Mouse (Mus musculus) adrenal gland, postnatal 4 days (tissue): ENCODE data around the gene Rps6kl1. TPM values are rescaled to one million over a fixed set of nuclear protein-coding genes. Genes with fewer than 3 reads are reported as not detected.

Source experiments
- DNase-seq, 2 experiments: peaks; one replicate each; pipeline ENCODE4 v3.0.0; 2021 to 2022; ENCODE audit warnings: low spot score in 2 of 2, mixed read lengths in 2 of 2
- total RNA-seq, 2 experiments: library from RNA; stranded (reverse); gene quantifications; 2 replicates each; pipeline ENCODE4 v1.2.3; 2021

The Rps6kl1 gene
- total RNA-seq, 2 experiments from 2014 or later, result 3.6 to 3.9 TPM

DNA sequence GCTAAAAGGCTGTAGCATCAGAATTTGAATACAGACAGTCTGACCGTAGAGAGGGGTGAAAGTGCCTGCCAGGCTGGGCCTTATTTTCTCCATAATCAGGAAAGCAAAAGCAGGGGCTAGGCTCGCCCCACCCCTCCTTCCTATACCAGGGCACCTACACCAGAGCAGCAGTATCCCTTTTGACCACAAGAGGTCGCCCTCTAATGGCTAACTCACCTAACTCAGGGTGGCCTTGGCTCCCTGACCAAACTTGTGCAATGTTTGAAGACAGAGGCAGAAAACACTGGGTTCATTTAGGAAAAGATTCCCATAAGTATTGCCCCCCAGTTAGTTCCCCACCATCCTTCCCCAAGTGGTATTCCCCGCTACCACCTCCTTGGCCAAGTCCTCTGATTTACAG is 8.3 kb downstream of the Rps6kl1 start:
- DNase-seq, result peak; percentile 54 to 75

DNA sequence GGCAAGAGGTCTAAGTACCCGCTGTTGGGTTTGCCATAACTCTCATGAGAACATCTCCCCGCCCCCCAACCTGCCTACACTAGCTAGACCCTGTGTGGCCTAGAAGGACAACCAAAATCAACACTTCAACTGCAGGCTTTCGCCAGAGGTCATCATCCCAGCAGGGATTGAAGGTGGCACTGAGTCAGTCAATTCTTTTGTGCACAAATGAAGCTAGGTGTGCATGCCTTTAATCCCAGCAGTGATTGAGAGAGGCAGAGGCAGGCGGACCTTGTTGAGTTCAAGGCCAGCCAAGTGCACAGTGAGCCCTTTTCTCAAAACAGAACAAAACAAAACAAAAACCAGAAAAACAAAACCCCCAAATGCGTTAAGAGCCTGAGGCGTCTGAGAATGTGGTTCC is 10.0 kb downstream of the Rps6kl1 start:
- DNase-seq, result no peak

DNA sequence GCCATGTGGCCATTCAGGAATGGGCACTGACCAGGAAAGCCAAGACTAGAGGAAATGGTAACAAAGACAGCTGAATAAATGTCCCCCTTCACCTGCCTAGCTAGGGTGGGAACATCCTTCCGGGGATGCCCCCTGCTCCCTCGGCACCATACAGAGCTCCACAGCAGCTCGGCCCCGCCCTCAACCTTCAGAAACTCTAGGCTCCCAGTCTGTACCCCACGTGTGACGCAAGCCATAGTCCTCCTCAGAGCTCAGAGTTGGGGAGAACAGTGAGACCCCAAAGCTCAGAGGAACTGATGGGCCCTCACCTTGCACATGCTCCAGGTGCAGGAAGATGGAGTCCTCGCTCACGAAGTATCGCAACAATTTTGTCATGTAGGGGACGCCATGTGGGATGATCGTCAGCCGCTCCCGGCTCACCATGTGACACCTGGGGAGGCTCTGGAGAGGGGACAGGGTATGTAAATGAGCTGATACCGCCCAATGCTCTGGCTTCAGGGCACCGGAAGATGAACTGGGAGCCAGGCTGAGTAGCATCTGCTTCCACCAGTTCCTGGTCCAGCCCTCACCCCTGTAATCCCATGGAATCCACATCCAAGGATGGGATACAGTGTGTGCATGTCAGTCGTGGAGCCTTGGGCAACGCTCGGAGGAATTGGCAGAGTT is 10.9 kb downstream of the Rps6kl1 start:
- no peak for DNase-seq

DNA sequence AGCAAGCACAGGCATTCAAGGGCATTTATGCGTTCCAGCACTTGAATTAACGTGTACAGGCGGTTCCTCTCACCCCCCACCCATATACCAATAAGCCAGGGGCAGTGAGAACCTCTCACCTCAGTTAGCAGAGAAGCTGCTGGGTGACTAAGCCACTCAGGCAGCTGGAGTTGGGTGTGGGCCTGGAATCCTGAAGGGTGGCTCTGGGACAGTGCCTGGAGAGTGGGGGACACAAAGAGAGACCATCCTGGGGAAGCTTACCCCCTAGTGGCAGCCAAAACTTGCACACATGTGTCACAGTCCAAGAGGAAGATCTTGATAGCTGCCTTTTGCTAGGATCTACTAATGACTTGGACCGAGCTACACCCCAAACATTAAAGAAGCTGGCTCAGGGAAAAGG is 14.4 kb downstream of the Rps6kl1 start:
- no peak for DNase-seq

DNA sequence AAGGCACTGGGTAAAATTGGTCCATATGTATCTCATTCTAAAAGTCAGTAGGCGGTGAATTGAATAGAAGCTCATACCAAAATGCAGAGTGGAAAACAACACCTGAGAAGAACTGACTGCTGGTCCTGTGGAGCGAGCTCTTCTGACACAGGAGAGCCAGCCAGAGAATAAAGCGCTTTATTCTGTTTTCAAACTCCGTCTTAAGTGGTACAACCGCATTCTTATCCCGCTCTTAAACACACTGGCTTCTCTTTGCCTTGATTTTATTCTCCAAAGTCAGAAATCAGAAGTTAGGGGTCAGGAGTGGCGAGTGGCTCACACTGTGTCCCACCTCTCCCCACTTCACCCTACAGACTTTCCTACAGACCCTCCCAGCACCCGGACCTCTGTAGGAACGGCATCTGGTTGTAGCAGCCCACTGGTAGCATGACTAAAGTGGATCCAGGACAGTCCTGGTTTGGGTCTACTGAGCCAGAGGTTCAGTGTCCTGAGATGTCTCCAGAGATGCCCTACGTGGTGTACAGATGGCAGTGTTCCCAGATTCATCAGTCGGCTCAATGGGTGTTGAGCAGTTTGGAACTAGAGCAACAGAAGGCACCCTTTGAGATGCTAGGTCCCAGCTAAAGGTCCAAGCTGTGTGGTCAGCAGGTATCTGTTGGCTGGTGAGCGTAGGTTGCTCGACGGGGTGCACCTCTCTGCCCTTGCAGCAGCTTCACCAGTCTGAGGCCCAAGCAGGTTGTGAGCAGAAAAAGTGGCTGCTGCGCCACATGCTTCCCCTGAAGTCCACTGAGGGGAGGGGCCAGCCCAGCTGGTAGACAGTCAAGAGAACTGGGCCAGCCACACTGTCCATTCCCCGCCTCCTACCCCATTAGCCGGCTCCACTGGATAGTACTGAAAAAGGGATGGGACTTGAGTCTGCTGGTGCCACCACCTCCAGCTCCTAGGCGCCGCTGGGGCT is 15.3 kb downstream of the Rps6kl1 start:
- DNase-seq, result no peak

DNA sequence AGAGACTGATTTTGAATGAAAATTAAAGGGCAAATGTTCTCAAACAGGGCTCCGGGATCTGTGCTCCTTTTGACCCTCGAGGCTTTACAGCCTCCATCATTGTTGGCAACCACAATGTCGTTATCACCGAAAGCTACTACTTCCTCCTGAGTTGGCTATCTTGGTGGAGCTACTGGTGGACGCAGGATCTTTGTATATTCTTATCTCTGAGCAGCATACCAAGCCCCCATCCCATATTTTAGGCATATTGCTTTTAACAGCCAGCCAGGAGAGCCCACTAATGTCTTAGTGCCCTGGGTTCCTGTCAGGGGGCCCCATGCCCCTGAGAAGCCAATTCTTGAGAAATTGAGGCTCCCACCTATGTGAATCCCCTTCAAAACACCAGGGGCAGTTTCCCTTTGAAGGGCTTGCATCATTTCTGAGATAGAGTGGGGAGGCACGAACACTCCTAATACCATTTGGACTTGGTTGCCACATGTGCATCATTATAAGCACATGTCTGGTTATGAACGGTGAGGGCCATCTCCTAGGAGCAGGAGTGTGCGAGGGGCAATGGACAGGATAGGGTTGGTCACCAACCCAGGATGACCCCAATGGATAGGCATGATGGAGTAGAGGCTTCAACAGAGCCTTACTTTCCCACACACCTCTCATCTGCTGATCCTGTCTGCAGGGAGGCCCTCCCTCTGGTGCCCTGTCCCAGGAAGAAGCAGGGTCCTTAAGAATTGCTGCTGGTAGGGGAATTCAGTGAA is 16.8 kb downstream of the Rps6kl1 start:
- DNase-seq, result no peak

DNA sequence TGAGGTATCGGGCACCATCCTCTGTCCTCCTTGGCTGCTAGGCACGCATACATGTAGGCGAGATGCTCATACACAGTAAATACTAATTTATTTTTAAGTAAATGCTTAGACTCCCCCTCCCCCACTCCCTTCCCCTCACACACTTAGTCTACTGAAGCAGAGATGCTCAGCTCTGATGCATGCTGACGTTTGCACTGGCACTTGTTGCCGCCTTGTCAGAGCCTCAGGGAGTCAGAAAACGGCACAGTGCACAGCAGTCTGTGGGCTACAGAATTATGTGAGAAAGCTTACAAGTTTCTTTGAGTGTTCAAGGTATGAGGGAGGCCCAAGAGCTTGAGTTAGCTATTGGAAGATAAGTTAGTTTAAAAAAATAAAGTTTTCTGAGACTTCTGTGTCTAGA is 19.7 kb downstream of the Rps6kl1 start:
- DNase-seq, result no peak

DNA sequence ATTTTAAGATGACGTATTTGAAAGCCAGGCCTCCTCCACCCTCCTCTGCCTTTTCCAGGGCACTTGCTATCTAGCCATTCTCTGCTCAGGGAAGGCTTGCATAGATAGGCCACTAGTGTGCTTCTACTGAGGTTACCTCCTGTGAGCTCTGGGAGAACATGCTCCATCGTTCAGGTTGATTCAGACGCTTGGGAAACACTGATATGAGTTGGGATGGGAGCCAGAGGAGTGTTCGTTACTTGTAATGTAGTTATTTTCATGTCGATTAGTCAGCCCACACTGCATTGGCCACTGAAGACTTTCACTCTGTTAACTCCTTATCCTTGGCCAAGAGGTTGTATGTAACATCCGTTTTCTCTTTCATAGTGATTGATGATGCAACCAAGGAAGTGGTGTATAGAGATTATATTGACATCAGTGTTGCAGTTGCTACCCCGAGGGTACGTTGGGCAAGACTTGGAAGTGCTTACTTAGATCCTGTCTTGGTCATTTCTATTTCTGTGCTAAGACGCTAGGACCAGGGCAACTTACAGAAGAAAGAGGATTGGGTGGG is 21.6 kb downstream of the Rps6kl1 start:
- DNase-seq, result no peak

DNA sequence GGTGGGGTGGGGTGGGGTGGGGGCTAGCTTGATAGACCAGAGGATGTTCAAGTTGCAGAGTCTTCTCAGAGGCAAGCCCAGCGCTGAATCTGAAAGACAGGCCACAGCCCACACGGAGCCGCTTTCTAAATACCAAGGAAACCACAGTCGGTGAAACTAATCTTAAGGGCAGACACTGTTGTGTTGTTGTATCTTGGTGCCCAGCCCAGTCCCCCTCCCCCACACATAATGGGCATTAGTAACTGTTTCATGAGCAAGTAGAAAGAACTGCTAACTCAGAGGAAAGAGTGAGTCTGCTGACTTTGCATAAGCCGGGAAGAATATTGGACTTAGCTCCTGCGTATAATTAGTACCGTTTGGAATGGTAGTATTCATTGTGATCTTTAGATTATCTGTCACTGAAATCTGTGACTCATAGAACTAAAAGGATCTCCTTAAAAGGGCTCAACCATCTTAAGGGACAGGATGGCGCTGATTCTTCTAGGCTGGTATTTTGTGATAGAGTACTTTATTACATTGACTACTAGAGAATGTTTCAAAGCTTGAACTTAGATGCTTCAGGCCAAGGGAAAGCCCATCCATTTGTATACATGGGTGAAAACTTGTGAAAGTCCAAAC is 24.0 kb downstream of the Rps6kl1 start:
- DNase-seq, result no peak

DNA sequence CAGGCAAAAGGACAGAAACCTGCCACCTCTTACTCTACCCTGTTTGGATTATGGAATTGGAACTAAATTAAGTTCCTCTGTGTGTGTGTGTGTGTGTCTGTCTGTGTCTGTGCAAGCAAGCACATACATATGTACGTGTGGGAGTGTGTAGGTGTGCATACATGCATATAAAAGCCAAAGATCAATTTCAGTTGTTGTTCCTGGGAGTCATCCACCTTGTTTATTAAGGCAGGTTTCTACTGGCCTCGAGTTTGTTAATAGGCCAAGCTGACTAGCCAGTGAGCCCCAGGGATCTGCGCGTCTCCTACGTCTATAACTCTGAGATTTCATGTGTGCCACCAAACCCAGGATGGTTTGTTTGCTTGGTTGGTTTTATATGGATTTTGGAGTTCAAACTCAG is 26.3 kb downstream of the Rps6kl1 start:
- no peak for DNase-seq

DNA sequence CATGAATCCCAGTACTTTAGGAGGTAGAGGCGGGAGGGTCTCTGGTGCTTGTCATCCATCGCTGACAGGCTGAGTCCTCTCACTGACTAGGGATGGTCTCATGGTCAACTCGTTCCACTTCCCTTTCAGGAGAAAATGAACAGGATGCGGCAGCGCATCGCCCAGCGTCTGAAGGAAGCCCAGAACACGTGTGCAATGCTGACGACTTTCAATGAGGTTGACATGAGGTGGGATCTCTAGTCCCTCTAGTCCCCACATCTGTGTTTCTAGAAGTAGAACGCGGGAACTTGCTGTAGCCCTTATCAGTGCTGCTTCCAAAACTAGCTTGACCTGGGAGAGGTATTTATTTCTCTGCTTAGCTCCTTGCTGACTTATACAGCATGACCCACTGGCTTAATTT is 27.4 kb downstream of the Rps6kl1 start:
- DNase-seq, result no peak

DNA sequence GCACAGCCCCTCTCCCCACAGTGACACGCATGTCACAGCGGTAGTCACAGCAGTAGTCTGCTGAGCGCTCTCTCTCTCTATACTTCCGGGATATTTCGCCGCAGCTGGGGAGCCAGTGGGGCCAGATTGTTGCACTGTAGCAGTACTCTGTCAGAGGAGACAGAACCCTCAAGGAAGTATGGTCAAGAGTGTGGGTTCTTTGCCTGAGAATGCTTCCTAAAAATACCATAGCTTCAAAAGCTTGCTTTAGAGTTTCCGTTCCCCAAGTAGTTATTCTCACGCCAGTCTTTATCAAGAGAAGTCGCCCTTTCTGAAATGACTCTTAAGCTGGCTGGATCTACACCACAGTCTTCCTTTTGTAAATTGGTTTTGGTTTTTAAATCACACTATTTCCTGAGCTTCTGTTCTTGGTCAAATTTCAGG is 27.9 kb downstream of the Rps6kl1 start:
- DNase-seq, result no peak

DNA sequence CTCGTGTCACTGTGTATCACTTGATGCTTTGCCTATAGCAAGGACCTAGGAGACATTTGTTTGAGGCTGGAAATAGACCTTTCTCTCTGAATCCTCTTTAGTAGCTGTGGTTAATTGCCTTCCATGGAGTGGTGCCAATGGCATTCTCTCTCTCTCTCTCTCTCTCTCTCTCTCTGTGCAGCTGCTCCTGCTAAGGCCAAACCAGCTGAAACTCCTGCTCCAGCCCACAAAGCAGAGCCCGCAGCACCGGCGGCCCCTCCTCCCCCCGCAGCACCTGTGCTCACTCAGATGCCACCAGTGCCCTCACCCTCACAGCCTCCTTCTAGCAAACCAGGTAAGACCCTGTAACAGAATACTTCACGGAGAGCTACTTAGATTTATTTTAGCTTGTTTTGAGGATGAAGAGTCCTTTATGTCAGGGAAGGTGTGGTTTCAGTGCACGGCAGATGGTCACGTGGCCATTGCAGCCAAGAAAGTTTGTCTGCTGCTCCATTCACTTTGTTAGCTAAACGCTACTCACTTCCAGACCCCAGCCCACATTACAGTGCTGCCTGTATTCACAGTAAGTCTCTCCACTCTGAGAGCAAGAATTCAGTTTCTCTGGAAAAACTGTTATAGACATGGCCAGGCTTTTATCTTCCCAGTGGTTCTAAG is 29.1 kb downstream of the Rps6kl1 start:
- DNase-seq, result no peak

DNA sequence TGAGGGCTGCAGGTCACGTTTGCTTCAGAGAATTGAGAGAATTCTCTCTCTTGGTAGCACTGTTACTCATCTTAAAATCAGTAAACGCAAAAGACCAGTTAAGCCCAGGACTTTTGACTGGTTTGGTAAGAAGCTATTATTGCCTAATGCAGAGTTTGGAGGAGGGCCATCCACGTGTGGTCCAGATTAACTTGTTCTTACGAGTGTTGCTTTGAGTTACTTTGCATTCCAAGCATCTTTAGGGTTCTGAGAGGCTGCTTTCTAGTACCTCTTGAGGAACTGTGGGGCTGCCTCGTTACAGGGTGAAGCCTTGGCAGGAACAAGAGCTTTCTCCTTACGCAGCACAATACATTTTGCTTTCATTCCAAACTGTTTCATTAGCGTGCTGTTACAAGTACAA is 35.4 kb downstream of the Rps6kl1 start:
- DNase-seq, result no peak

DNA sequence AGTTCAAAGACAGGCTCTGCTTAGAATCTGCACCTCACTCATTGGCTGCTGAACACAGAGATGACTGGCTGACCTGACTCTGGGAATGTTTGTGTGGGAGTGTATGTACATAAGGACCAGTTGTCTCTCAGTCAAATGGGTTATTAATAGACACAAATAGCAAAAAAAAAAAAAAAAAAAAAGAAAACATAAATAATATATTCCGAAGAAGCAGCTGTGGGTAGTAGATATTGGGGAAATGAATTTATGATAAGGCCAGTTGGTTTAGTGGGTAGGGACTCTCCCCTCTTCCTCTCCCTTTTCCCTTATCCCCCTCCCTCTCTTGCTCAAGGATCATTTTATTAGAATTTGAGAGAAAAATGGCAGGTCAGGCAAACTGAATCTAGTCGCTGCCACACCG is 37.1 kb downstream of the Rps6kl1 start:
- no peak for DNase-seq

DNA sequence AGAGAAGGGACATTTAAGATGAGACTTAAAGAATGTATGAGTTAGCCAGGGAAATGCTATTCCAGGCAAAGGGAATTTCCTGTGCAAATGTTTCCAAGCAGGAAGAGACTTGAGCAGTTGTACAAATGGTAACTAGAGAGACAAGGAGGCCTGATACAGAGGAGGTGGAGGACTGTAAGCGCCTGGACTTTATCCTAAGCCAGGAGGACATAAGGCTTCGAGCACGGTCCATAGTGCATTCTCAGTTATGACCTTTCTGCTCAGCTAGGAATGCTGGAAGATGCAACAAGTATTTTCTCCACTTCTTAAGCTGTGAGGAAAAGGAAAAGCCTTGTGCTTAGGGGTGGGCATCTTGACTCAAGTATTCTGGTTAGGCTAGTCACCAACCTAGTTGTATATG is 37.7 kb downstream of the Rps6kl1 start:
- DNase-seq, result no peak

DNA sequence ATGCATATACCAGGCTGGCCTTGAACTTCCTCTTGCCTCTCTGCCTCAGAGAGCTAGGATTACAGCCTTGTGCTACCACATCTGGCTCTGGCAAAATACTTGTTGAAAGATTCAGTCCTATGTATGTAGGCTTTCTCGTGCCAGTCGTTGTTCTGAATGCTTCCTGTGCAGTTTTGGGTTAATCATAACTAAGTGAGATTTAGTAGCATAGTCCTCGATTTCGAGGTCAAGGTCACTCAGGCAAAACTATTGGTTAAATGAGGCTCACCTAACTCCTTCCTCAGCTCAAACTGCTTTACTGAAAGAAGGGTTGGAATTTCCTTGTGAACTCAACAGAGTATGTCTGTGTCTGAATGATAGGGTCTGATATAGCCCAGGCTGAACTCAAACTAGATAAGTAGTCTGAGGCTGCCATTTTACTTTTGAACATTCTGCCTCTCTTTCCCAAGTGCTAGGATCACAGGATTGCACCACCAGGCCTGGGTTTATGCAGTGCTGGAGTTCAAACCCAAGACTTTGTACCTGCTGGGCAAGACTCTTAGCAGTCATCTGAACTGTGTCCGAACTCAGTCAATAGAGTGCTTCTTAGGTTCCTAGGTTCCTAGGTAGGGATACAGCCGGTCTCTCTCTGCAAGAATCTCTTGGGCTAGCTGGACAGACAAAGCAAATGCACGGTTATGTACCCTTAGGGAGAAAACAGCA is 38.4 kb downstream of the Rps6kl1 start:
- no peak for DNase-seq

DNA sequence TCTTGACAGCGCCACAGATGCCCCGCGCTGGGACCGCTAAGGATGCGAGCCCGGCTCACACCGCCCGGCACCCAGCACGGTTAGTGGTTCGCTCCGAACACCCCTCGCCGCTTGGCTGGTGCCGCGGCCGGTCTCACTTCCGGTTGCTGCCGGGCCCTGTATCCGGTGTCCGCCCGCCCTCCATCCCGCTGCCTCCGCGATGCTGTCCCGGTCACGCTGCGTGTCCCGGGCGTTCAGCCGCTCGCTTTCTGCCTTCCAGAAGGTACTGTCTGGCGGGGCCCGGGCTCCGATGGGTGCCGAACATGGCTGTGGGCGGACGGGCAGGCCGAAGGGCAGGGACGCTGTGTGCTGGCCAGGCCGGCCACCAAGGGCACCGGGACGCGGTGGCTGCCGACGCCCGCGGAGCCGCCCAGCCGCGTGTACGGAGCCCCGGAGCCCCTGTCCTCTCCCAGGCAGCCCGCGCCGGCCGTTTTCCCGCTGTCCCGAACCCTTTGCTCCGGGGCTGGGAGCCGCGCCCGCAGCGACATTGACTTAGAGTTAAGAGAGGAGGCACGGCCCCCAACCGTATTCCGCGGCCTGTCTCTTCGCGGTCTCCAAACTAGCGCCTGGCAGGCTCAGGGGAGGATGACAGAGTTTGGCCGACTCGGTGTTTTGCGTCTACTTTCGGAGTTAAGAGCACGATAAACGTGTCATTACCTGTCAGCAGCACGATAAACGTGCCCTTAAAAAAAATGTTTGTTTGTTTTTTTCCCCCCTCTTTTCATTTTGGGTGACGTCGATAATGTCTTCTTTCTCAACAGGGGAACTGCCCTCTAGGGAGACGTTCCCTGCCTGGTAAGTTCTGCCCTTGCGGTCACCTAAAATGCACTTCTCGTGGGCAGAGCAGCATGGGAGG is 40.1 kb downstream of the Rps6kl1 start, which contains the start of the genes Prox2 and Dlst:
TSS of gene Prox2 (minus strand) at position 62 of the 895 bp plus-strand sequence.
TSS of gene Dlst (plus strand) at position 136 of the 895 bp plus-strand sequence.
- DNase-seq, result peak; percentile 76 to 79
